Mouse (Mus musculus): ENCODE data around the gene Hnrnpdl. TPM values are rescaled to one million over a fixed set of nuclear protein-coding genes. Genes with fewer than 3 reads are reported as not detected.

Gene Hnrnpdl
- polyA plus RNA-seq, 1 experiment: 257 TPM

- WGBS: 38% methylated on average over 3 of the region's 3 CpGs
- Histone ChIP-seq H3K27me3 (ENCODE audit: control insufficient read depth, insufficient read depth, low read length) (no peaks in the 10 kb centered on the region), H3K4me3 (replicated peaks; ENCODE audit: insufficient read depth, low read depth, low read length) (no peak overlapping the region), H3K4me1 (ENCODE audit: control insufficient read depth, insufficient read depth, low read length) (peaks cover 13% of the 10 kb centered on the region), H3K27ac (ENCODE audit: insufficient read depth, low read length) (no peak overlapping the region)
- no peak for TF ChIP-seq CTCF (IDR thresholded peaks at IDR 0.05; ENCODE audit: borderline replicate concordance, insufficient read depth, low read depth, low read length)
- no peak for TF ChIP-seq POLR2A (IDR thresholded peaks at IDR 0.05; ENCODE audit: borderline replicate concordance, insufficient read depth, low read length)
- DNase-seq: no peak
These were observed 6.6 kb upstream of the Hnrnpdl start for GRCm38 (mm10) chr5:100046096-100046495.

DNA sequence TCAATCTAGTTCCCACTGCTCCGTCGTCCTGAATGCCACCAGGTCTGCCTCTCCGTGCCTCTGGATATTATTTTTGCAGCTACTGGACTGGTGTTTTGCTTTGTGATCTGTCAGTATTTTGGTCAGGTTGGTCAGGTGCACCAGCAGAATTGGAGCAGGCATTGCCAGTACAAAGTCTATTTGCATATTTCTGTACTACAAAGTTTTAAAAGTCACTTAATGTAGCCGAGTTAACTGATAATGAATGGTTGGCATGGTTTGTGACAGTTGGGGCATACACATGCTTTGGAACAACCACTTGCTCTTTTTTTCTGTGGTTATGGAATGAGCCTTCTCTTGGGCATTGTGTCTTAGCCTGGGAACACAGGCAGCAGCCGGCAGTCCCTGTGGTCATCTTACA, 5.2 kb upstream of the Hnrnpdl start:
- no peaks in the 10 kb centered on the region for H3K27me3 ChIP-seq (ENCODE audit: control insufficient read depth, insufficient read depth, low read length)
- no peak for DNase-seq
- no peak overlapping the region for H3K27ac ChIP-seq (ENCODE audit: insufficient read depth, low read length)
- TF ChIP-seq CTCF (IDR thresholded peaks at IDR 0.05; ENCODE audit: borderline replicate concordance, insufficient read depth, low read depth, low read length) (no peak), POLR2A (IDR thresholded peaks at IDR 0.05; ENCODE audit: borderline replicate concordance, insufficient read depth, low read length) (no peak)
- no peak overlapping the region for H3K4me3 ChIP-seq (replicated peaks; ENCODE audit: insufficient read depth, low read depth, low read length)
- 69% methylated on average over 5 of the region's 5 CpGs for WGBS
- H3K4me1 ChIP-seq (ENCODE audit: control insufficient read depth, insufficient read depth, low read length): peaks cover 13% of the 10 kb centered on the region

DNA sequence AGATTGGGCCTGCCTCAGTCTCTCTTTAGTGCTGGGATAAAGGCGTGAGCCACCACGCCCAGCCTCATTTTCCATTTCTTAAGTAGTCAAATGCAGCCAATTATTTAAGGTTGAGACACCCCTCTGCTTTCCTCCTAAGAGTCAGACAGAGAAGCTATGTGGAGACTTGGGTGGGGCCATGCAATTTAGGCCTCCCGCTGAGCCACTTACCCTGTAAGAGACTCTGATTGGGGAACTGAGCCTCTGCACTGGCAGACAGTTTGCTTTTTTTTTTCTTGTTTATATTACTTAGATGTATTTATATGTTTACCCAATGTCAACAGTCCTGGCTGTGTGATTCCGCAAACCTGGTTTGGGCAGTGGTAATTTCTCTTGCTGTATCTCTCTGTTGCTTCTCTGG, 4.6 kb upstream of the Hnrnpdl start:
- TF ChIP-seq POLR2A (IDR thresholded peaks at IDR 0.05; ENCODE audit: borderline replicate concordance, insufficient read depth, low read length) (no peak), CTCF (IDR thresholded peaks at IDR 0.05; ENCODE audit: borderline replicate concordance, insufficient read depth, low read depth, low read length) (no peak)
- WGBS: 92% methylated on average over 4 of the region's 4 CpGs
- Histone ChIP-seq H3K4me3 (replicated peaks; ENCODE audit: insufficient read depth, low read depth, low read length) (no peak overlapping the region), H3K27me3 (ENCODE audit: control insufficient read depth, insufficient read depth, low read length) (no peaks in the 10 kb centered on the region), H3K4me1 (ENCODE audit: control insufficient read depth, insufficient read depth, low read length) (peaks cover 13% of the 10 kb centered on the region), H3K27ac (ENCODE audit: insufficient read depth, low read length) (no peak overlapping the region)
- no peak for DNase-seq

GRCm38 (mm10) chr5:100043361-100043760, 3.9 kb upstream of the Hnrnpdl start:
- no peak for TF ChIP-seq POLR2A (IDR thresholded peaks at IDR 0.05; ENCODE audit: borderline replicate concordance, insufficient read depth, low read length)
- no peak for TF ChIP-seq CTCF (IDR thresholded peaks at IDR 0.05; ENCODE audit: borderline replicate concordance, insufficient read depth, low read depth, low read length)
- Histone ChIP-seq H3K27ac (ENCODE audit: insufficient read depth, low read length) (no peak overlapping the region), H3K4me3 (replicated peaks; ENCODE audit: insufficient read depth, low read depth, low read length) (no peak overlapping the region), H3K4me1 (ENCODE audit: control insufficient read depth, insufficient read depth, low read length) (peaks cover 13% of the 10 kb centered on the region), H3K27me3 (ENCODE audit: control insufficient read depth, insufficient read depth, low read length) (no peaks in the 10 kb centered on the region)
- WGBS: 21% methylated on average over 5 of the region's 5 CpGs
- DNase-seq: peak; percentile 69 to 85

GRCm38 (mm10) chr5:100042467-100042866, 3.0 kb upstream of the Hnrnpdl start:
- peaks cover 4% of the 10 kb centered on the region for H3K4me1 ChIP-seq (ENCODE audit: control insufficient read depth, insufficient read depth, low read length)
- no peak for TF ChIP-seq POLR2A (IDR thresholded peaks at IDR 0.05; ENCODE audit: borderline replicate concordance, insufficient read depth, low read length)
- TF ChIP-seq CTCF (IDR thresholded peaks at IDR 0.05; ENCODE audit: borderline replicate concordance, insufficient read depth, low read depth, low read length): no peak
- H3K27ac ChIP-seq (ENCODE audit: insufficient read depth, low read length): no peak overlapping the region
- H3K4me3 ChIP-seq (replicated peaks; ENCODE audit: insufficient read depth, low read depth, low read length): no peak overlapping the region
- H3K27me3 ChIP-seq (ENCODE audit: control insufficient read depth, insufficient read depth, low read length): no peaks in the 10 kb centered on the region
- no peak for DNase-seq
- WGBS: 91% methylated on average over 8 of the region's 8 CpGs

DNA sequence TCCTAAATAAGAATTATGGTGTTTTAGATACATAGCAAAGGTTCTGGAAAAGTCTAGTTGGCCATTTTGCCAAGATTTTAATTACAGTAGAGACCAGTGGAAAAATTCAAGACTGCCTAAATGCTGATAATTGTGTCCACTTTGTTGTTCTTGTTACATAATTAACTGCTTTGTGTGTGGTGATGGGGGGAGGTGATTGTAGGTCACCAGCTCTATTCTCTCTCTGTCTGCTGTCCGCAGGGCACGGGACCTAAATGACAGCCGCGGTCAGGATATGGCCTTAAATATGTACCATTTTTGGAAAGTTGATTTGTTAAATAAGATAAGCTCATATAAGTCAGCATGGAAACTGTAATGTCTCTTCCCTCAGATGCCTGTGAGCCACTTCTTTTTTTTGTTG, 1.8 kb upstream of the Hnrnpdl start:
- Histone ChIP-seq H3K27ac (ENCODE audit: insufficient read depth, low read length) (no peak overlapping the region), H3K4me1 (ENCODE audit: control insufficient read depth, insufficient read depth, low read length) (no peaks in the 10 kb centered on the region; the same call in 1 of the 2 replicates), H3K4me3 (replicated peaks; ENCODE audit: insufficient read depth, low read depth, low read length) (no peak overlapping the region), H3K27me3 (ENCODE audit: control insufficient read depth, insufficient read depth, low read length) (no peaks in the 10 kb centered on the region)
- 88% methylated on average over 4 of the region's 4 CpGs for WGBS
- DNase-seq: no peak
- no peak for TF ChIP-seq CTCF (IDR thresholded peaks at IDR 0.05; ENCODE audit: borderline replicate concordance, insufficient read depth, low read depth, low read length)
- TF ChIP-seq POLR2A (IDR thresholded peaks at IDR 0.05; ENCODE audit: borderline replicate concordance, insufficient read depth, low read length): no peak

GRCm38 (mm10) chr5:100040281-100040784, 869 bp upstream of the Hnrnpdl start:
- no peaks in the 10 kb centered on the region for H3K27me3 ChIP-seq (ENCODE audit: control insufficient read depth, insufficient read depth, low read length)
- 1% methylated on average over 19 of the region's 19 CpGs for WGBS
- peak overlapping the region; percentile 81 for H3K27ac ChIP-seq (ENCODE audit: insufficient read depth, low read length)
- no peak for DNase-seq
- no peaks in the 10 kb centered on the region for H3K4me1 ChIP-seq (ENCODE audit: control insufficient read depth, insufficient read depth, low read length)
- peak overlapping the region; percentile 96 for H3K4me3 ChIP-seq (replicated peaks; ENCODE audit: insufficient read depth, low read depth, low read length)
- TF ChIP-seq POLR2A (IDR thresholded peaks at IDR 0.05; ENCODE audit: borderline replicate concordance, insufficient read depth, low read length): no peak
- no peak for TF ChIP-seq CTCF (IDR thresholded peaks at IDR 0.05; ENCODE audit: borderline replicate concordance, insufficient read depth, low read depth, low read length)

- TF ChIP-seq CTCF (IDR thresholded peaks at IDR 0.05; ENCODE audit: borderline replicate concordance, insufficient read depth, low read depth, low read length) (peak; percentile 73), POLR2A (IDR thresholded peaks at IDR 0.05; ENCODE audit: borderline replicate concordance, insufficient read depth, low read length) (peak; percentile 75)
- WGBS: under 1% methylated on average over 112 of the region's 113 CpGs
These were observed 506 bp downstream of the Hnrnpdl start for GRCm38 (mm10) chr5:100038714-100039601.

More at GRCm38 (mm10) chr5:100038714-100039601, 506 bp downstream of the Hnrnpdl start:
- Histone ChIP-seq H3K27me3 (ENCODE audit: control insufficient read depth, insufficient read depth, low read length) (no peaks in the 10 kb centered on the region), H3K4me1 (ENCODE audit: control insufficient read depth, insufficient read depth, low read length) (no peaks in the 10 kb centered on the region; the same call in 1 of the 2 replicates), H3K27ac (ENCODE audit: insufficient read depth, low read length) (peak overlapping the region; percentile 96), H3K4me3 (replicated peaks; ENCODE audit: insufficient read depth, low read depth, low read length) (peak overlapping the region; percentile 97)
- peak; percentile 96 to 98 for DNase-seq
